Mouse (Mus musculus) kidney, postnatal 0 days (tissue): Measurements from ENCODE around the gene Cd33. TPM values are rescaled to one million over a fixed set of nuclear protein-coding genes. Genes with fewer than 3 reads are reported as not detected.

Source experiments
- ATAC-seq: fragments of 200-750 bp; cut with Nextera tagmentation; replicated peaks from 2 replicates; pipeline ENCODE4 v1.8.0; 2017; ENCODE audit warnings: low read depth, moderate number of reproducible peaks, moderate TSS enrichment, moderate library complexity; ENCODE audit not compliant: low FRiP score
- DNase-seq: peaks from one replicate; pipeline ENCODE4 v3.0.0-alpha.2; 2016; ENCODE audit warnings: low spot score
- H3K27ac ChIP-seq: fragments of 300-500 bp; sonication (generic); 2 replicates; pipeline ENCODE4 v1.5.1; 2014; ENCODE audit warnings: mild to moderate bottlenecking
- H3K27me3 ChIP-seq: fragments of 300-500 bp; sonication (generic); 2 replicates; pipeline ENCODE4 v1.6.1; 2014; ENCODE audit warnings: low read length, mixed read lengths; ENCODE audit not compliant: insufficient read depth
- H3K36me3 ChIP-seq: fragments of 300-500 bp; sonication (generic); 2 replicates; pipeline ENCODE4 v1.6.1; 2014; ENCODE audit warnings: low read length, mixed read lengths; ENCODE audit not compliant: insufficient read depth
- H3K4me1 ChIP-seq: fragments of 300-500 bp; sonication (generic); replicated peaks from 2 replicates; pipeline ENCODE4 v1.6.1; 2014; ENCODE audit warnings: antibody characterized with exemption, low read length, mixed read lengths; ENCODE audit not compliant: insufficient read depth
- H3K4me2 ChIP-seq: fragments of 300-500 bp; sonication (generic); 2 replicates; pipeline ENCODE4 v1.6.1; 2014; ENCODE audit warnings: mild to moderate bottlenecking, low read length, moderate library complexity, mixed read lengths
- H3K4me3 ChIP-seq: fragments of 300-500 bp; sonication (generic); replicated peaks from 2 replicates; pipeline ENCODE4 v1.5.1; 2014; ENCODE audit warnings: low read depth, low read length
- H3K9ac ChIP-seq: fragments of 300-500 bp; sonication (generic); 2 replicates; pipeline ENCODE4 v1.6.1; 2014; ENCODE audit warnings: low read depth, low read length
- H3K9me3 ChIP-seq: fragments of 300-500 bp; sonication (generic); replicated peaks from 2 replicates; pipeline ENCODE4 v1.6.1; 2016; ENCODE audit warnings: low read length, inconsistent platforms, mixed read lengths
- CTCF ChIP-seq: IDR thresholded peaks from 2 replicates; pipeline ENCODE4 v1.5.1; 2016; ENCODE audit warnings: antibody characterized with exemption, low read depth, mild to moderate bottlenecking, moderate library complexity
- WGBS: fragments of 180-500 bp; shearing (Covaris S2); extraction: QIAGEN DNeasy Blood & Tissue Kit; methylation state at CpG from one replicate; pipeline ENCODE4 v1.1.7; 2014; 5-methylcytosine and 5-hydroxymethylcytosine counted together
- polyA plus RNA-seq: library from polyadenylated mRNA; unstranded; fragments of >200 nt; fragmentation: Nextera tagmentation; extraction: Ambion mirVana; gene quantifications from 2 replicates; pipeline ENCODE4 v1.2.1, GENCODE M21; 2015

Cd33 gene
- polyA plus RNA-seq, 1 experiment from 2014 or later: 1.2 TPM

DNA sequence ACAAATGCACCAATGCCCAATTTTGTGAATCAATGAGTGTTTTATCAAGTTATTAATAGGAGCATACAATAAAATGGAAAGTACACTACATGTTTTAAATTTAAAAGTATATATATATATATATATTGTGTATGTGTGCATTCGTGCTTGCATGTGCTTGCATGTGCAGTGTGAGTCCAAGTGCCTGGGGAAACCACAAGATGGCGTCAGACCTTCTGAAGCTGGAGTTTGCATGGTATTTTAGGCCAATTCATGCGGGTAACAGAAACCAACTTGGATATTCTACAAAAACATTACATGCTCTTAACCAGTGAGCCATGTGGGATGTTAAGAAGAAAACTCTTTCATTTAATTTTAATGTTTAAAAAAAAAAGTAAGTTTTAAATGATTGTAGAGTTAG lies 18.9 kb downstream of the Cd33 start:
- Histone ChIP-seq H3K27ac (no peak overlapping the region), H3K4me3 (no peak overlapping the region), H3K9ac (no peak overlapping the region), H3K4me1 (no peaks in the 10 kb centered on the region), H3K27me3 (no peaks in the 10 kb centered on the region), H3K36me3 (no peaks in the 10 kb centered on the region), H3K4me2 (no peak overlapping the region), H3K9me3 (no peaks in the 10 kb centered on the region)
- ATAC-seq: no peak
- no peak for DNase-seq
- WGBS: 52% methylated on average over 3 of the region's 3 CpGs
- peak; percentile 34; the same call in 1 of the 2 replicates for TF ChIP-seq CTCF

DNA sequence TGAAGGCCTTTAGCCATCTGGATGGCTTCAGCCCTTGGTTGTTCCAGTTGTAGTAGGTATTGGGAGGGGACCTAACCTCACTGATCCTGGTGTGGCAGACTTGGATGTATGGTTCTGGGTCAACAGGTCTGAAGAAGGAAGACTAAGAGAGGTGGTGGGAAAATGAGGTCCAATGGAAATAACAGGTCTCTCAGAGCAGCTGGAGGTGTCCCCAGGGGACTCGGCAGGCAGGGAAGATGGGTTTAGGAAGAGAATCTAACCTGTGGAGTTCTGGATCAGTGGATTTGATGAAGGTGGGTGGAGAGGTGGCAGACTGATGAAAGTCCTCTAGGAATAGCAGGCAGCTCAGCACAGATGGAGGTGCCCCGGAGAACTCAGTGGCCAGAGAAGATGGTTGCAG lies 21.5 kb downstream of the Cd33 start:
- H3K4me2 ChIP-seq: no peak overlapping the region
- TF ChIP-seq CTCF: no peak
- ATAC-seq (no peak), DNase-seq (no peak)
- H3K9me3 ChIP-seq: no peaks in the 10 kb centered on the region
- no peak overlapping the region for H3K9ac ChIP-seq
- no peaks in the 10 kb centered on the region for H3K36me3 ChIP-seq
- no peak overlapping the region for H3K27ac ChIP-seq
- WGBS: 79% methylated on average over 2 of the region's 2 CpGs
- H3K27me3 ChIP-seq: no peaks in the 10 kb centered on the region
- H3K4me3 ChIP-seq: no peak overlapping the region
- H3K4me1 ChIP-seq: no peaks in the 10 kb centered on the region

DNA sequence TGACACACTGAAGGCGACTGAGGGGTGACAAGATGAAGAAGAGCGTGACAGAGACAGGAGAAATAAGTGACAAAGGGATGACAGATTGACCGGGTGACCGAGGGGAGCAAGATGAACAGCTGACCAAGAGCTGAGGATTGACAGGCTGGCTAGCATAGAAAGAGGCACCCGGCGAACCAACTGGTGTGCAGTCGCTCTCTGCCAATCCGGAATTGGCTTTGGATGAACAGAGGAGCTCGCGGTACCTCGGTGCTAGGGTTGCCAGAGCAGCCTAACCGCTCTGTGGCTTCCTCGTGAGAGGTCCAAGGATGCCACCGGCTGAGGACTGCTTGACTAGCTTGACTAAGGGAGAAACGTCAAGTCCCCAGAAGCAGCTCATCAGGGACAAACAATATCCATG lies 25.9 kb downstream of the Cd33 start:
- no peak overlapping the region for H3K27ac ChIP-seq
- 88% methylated on average over 15 of the region's 15 CpGs for WGBS
- H3K4me3 ChIP-seq: no peak overlapping the region
- TF ChIP-seq CTCF: no peak
- no peak for ATAC-seq
- DNase-seq: no peak
- H3K36me3 ChIP-seq: no peaks in the 10 kb centered on the region
- H3K4me1 ChIP-seq: no peaks in the 10 kb centered on the region
- H3K27me3 ChIP-seq: no peaks in the 10 kb centered on the region
- H3K4me2 ChIP-seq: no peak overlapping the region
- H3K9me3 ChIP-seq: no peaks in the 10 kb centered on the region
- no peak overlapping the region for H3K9ac ChIP-seq

DNA sequence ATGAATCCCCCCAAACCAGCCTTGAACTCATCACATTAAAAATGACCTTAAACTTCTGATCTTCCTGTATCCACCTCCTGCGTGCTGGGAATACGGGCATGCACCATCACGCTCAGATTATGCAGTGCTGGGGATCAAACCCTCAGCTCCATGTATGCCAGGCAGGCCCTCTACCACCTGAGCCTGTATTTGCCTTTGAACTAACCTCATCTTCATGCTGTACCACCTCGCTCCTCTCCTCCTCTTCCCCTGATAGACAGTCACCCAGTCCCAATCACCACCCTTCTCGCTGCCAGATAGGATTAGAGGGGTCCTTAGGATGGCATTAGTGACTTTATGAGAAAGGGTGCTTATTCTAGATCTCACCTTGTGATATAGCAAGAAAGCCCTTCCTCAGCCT lies 29.2 kb downstream of the Cd33 start:
- no peaks in the 10 kb centered on the region for H3K4me1 ChIP-seq
- 76% methylated on average over 5 of the region's 5 CpGs for WGBS
- no peak overlapping the region for H3K9ac ChIP-seq
- no peak for DNase-seq
- no peaks in the 10 kb centered on the region for H3K36me3 ChIP-seq
- no peak for TF ChIP-seq CTCF
- H3K27ac ChIP-seq: no peak overlapping the region
- H3K4me2 ChIP-seq: no peak overlapping the region
- no peaks in the 10 kb centered on the region for H3K9me3 ChIP-seq
- no peak for ATAC-seq
- H3K4me3 ChIP-seq: no peak overlapping the region
- H3K27me3 ChIP-seq: no peaks in the 10 kb centered on the region

DNA sequence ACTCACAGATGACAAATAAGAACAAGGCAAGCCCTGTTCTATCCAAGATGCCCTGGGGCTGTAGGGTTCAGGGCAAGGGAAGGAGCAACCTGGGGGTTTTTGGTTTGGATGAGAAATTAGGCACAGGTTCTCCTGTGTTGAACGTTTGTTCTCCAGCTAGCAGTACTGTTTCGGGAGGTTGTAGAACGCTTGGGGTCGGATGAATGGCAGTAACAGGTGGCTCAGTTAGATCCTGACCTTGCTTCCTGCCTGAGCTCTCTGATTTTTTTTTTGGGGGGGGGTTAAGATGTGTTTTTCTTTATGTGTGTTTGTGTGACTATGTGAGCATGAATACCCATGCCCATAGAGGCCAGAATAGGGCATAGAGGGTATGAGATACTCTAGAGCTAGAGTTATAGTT lies 31.7 kb downstream of the Cd33 start:
- Histone ChIP-seq H3K36me3 (no peaks in the 10 kb centered on the region), H3K4me1 (no peaks in the 10 kb centered on the region), H3K27ac (no peak overlapping the region), H3K4me2 (no peak overlapping the region), H3K27me3 (no peaks in the 10 kb centered on the region), H3K9me3 (no peaks in the 10 kb centered on the region), H3K9ac (no peak overlapping the region), H3K4me3 (no peak overlapping the region)
- DNase-seq (no peak), ATAC-seq (no peak)
- 70% methylated on average over 4 of the region's 4 CpGs for WGBS
- no peak for TF ChIP-seq CTCF

DNA sequence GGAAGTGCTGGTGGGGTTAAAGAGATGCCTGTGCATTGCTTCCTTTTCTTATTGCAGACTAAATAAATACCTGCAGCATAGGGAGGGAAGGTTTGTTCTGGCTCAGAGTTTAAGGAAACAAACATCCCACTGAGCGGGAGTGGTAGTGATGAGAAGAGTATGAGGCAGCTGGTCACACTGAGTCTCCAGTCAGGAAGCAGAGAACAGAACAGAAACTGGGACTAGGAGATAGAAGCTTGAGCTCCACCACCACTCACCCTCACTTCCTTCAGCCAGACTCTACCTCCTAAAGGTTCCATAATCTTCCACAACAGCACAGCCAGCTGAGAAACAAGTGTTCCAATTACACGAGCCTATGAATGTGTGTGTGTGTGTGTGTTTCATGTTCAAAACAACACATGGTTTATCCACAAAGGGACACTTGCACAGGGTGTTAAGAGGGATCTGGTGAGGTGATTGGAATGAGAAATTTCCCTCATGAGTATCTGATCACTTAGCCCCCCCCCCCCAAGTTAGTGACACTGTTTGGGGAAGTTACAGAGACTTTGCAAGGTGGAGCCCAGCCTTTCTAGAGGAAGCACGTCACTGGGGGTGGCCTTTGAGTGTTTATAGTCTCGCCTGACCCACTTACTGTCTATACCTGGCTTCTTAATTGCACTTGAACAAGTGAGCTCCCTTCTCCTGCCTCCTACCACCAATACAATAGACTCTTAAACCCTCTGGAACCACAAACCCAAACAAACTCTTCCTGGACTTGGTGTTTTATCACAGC lies 32.3 kb downstream of the Cd33 start:
- Histone ChIP-seq H3K27ac (no peak overlapping the region), H3K36me3 (no peaks in the 10 kb centered on the region), H3K9ac (no peak overlapping the region), H3K9me3 (no peaks in the 10 kb centered on the region), H3K27me3 (no peaks in the 10 kb centered on the region), H3K4me1 (no peaks in the 10 kb centered on the region), H3K4me3 (no peak overlapping the region), H3K4me2 (no peak overlapping the region)
- TF ChIP-seq CTCF: no peak
- ATAC-seq: no peak
- WGBS: 42% methylated on average over 4 of the region's 4 CpGs
- no peak for DNase-seq
